Mouse (Mus musculus): ENCODE results near the gene Tjp1. TPM values are rescaled to one million over a fixed set of nuclear protein-coding genes. Genes with fewer than 3 reads are reported as not detected.

Gene Tjp1
- polyA plus RNA-seq, 1 experiment from 2014 or later, result 2.6 TPM

- DNase-seq (ENCODE audit: low spot score), result no peak
These were observed 38.4 kb downstream of the Tjp1 start for GRCm38 (mm10) chr7:65489195-65489594.

- no peak for DNase-seq (ENCODE audit: low spot score)
These were observed 41.3 kb downstream of the Tjp1 start for GRCm38 (mm10) chr7:65486259-65486681.

GRCm38 (mm10) chr7:65484170-65484778 is 43.3 kb downstream of the Tjp1 start:
- DNase-seq (ENCODE audit: low spot score), result no peak

- no peak for DNase-seq (ENCODE audit: low spot score)
These were observed 45.4 kb downstream of the Tjp1 start for GRCm38 (mm10) chr7:65482216-65482615.

- DNase-seq (ENCODE audit: low spot score), result no peak
These were observed 55.5 kb downstream of the Tjp1 start for GRCm38 (mm10) chr7:65472048-65472447.

GRCm38 (mm10) chr7:65471406-65471805 is 56.2 kb downstream of the Tjp1 start:
- no peak for DNase-seq (ENCODE audit: low spot score)

GRCm38 (mm10) chr7:65470214-65470613 is 57.4 kb downstream of the Tjp1 start:
- no peak for DNase-seq (ENCODE audit: low spot score)

GRCm38 (mm10) chr7:65469666-65470065 is 57.9 kb downstream of the Tjp1 start:
- DNase-seq (ENCODE audit: low spot score), result no peak

- no peak for DNase-seq (ENCODE audit: low spot score)
These were observed 59.4 kb downstream of the Tjp1 start for GRCm38 (mm10) chr7:65468191-65468590.

GRCm38 (mm10) chr7:65467306-65468021 is 60.1 kb downstream of the Tjp1 start:
- no peak for DNase-seq (ENCODE audit: low spot score)

GRCm38 (mm10) chr7:65466137-65466536 is 61.4 kb downstream of the Tjp1 start:
- DNase-seq (ENCODE audit: low spot score), result no peak

- no peak for DNase-seq (ENCODE audit: low spot score)
These were observed 63.0 kb downstream of the Tjp1 start for GRCm38 (mm10) chr7:65464518-65465037.

- DNase-seq (ENCODE audit: low spot score), result no peak
These were observed 64.1 kb downstream of the Tjp1 start for GRCm38 (mm10) chr7:65463438-65463837.

- DNase-seq (ENCODE audit: low spot score), result no peak
These were observed 66.2 kb downstream of the Tjp1 start for GRCm38 (mm10) chr7:65461412-65461811.

GRCm38 (mm10) chr7:65460196-65460595 is 67.4 kb downstream of the Tjp1 start:
- DNase-seq (ENCODE audit: low spot score), result no peak

- no peak for DNase-seq (ENCODE audit: low spot score)
These were observed 71.5 kb downstream of the Tjp1 start for GRCm38 (mm10) chr7:65456031-65456430.

- DNase-seq (ENCODE audit: low spot score), result no peak
These were observed 72.4 kb downstream of the Tjp1 start for GRCm38 (mm10) chr7:65455208-65455607.

GRCm38 (mm10) chr7:65454269-65454668 is 73.3 kb downstream of the Tjp1 start:
- no peak for DNase-seq (ENCODE audit: low spot score)

GRCm38 (mm10) chr7:65452246-65452645 is 75.3 kb downstream of the Tjp1 start:
- DNase-seq (ENCODE audit: low spot score), result no peak

GRCm38 (mm10) chr7:65450158-65450557 is 77.4 kb downstream of the Tjp1 start:
- no peak for DNase-seq (ENCODE audit: low spot score)

- DNase-seq (ENCODE audit: low spot score), result no peak
These were observed 86.1 kb downstream of the Tjp1 start for GRCm38 (mm10) chr7:65441505-65441904.

GRCm38 (mm10) chr7:65439518-65439917 is 88.1 kb downstream of the Tjp1 start:
- no peak for DNase-seq (ENCODE audit: low spot score)

GRCm38 (mm10) chr7:65438146-65438545 is 89.4 kb downstream of the Tjp1 start:
- no peak for DNase-seq (ENCODE audit: low spot score)
